Mouse (Mus musculus): Measurements from ENCODE around the gene Chd3. TPM values are rescaled to one million over a fixed set of nuclear protein-coding genes. Genes with fewer than 3 reads are reported as not detected.

The Chd3 gene
- 56.7 and 59.4 TPM in 2 replicates for polyA plus RNA-seq (2015; fragmentation: Nextera tagmentation; extraction: Ambion mirVana)

- no peak for ATAC-seq (ENCODE audit: borderline replicate concordance, extremely low read depth, low FRiP score, low TSS enrichment)
- 1% methylated on average over 11 of the region's 34 CpGs for WGBS
- no peaks in the 10 kb centered on the region for H3K27me3 ChIP-seq
Measured at GRCm38 (mm10) chr11:69369215-69369989, at the start of gene Chd3. Gene Chd3, minus strand, starts transcription at chr11:69369406.

GRCm38 (mm10) chr11:69417449-69418384 is 48.5 kb upstream of the Chd3 start:
- ATAC-seq (ENCODE audit: borderline replicate concordance, extremely low read depth, low FRiP score, low TSS enrichment) = peak; percentile 43
- no peaks in the 10 kb centered on the region for H3K36me3 ChIP-seq
- H3K9me3 ChIP-seq = no peaks in the 10 kb centered on the region
- peak overlapping the region; percentile 46 for H3K9ac ChIP-seq
- peak overlapping the region; percentile 91 for H3K4me2 ChIP-seq
- H3K27ac ChIP-seq = peak overlapping the region; percentile 96
- peaks cover 20% of the 10 kb centered on the region for H3K27me3 ChIP-seq
- WGBS = under 1% methylated on average over 39 of the region's 39 CpGs
- H3K4me3 ChIP-seq = peak overlapping the region; percentile 62
- peaks cover 62% of the 10 kb centered on the region for H3K4me1 ChIP-seq

More at GRCm38 (mm10) chr11:69369215-69369989, at the start of gene Chd3:
- peaks cover 57% of the 10 kb centered on the region for H3K4me1 ChIP-seq
- H3K27ac ChIP-seq = peak within 1 kb of the TSS; percentile 100
- H3K4me2 ChIP-seq = peak within 1 kb of the TSS; percentile 83
- H3K36me3 ChIP-seq = peaks cover 15% of the 10 kb centered on the region; the same call in 1 of the 2 replicates
- peak within 1 kb of the TSS; percentile 87 for H3K4me3 ChIP-seq
- no peaks in the 10 kb centered on the region for H3K9me3 ChIP-seq
- H3K9ac ChIP-seq = peak within 1 kb of the TSS; percentile 99

GRCm38 (mm10) chr11:69416921-69417448 is 47.8 kb upstream of the Chd3 start:
- Histone ChIP-seq H3K9ac (peak overlapping the region; percentile 46), H3K4me3 (peak overlapping the region; percentile 62), H3K4me1 (peaks cover 69% of the 10 kb centered on the region), H3K9me3 (no peaks in the 10 kb centered on the region), H3K27me3 (peaks cover 13% of the 10 kb centered on the region), H3K27ac (peak overlapping the region; percentile 96), H3K36me3 (no peaks in the 10 kb centered on the region), H3K4me2 (peak overlapping the region; percentile 91)
- no peak for ATAC-seq (ENCODE audit: borderline replicate concordance, extremely low read depth, low FRiP score, low TSS enrichment)
- WGBS = 10% methylated on average over 8 of the region's 8 CpGs

- ATAC-seq (ENCODE audit: borderline replicate concordance, extremely low read depth, low FRiP score, low TSS enrichment) = no peak
- 1% methylated on average over 4 of the region's 4 CpGs for WGBS
- H3K9me3 ChIP-seq = no peaks in the 10 kb centered on the region
- peaks cover 70% of the 10 kb centered on the region for H3K4me1 ChIP-seq
- H3K4me3 ChIP-seq = peak overlapping the region; percentile 62
- peak overlapping the region; percentile 96 for H3K27ac ChIP-seq
- H3K4me2 ChIP-seq = peak overlapping the region; percentile 91
- peaks cover 8% of the 10 kb centered on the region for H3K27me3 ChIP-seq
- H3K36me3 ChIP-seq = no peaks in the 10 kb centered on the region
- H3K9ac ChIP-seq = no peak overlapping the region
Measured at GRCm38 (mm10) chr11:69416509-69416908, 47.3 kb upstream of the Chd3 start.

GRCm38 (mm10) chr11:69415668-69416451 is 46.7 kb upstream of the Chd3 start:
- Histone ChIP-seq H3K4me1 (peaks cover 63% of the 10 kb centered on the region), H3K27ac (peak overlapping the region; percentile 96), H3K4me3 (peak overlapping the region; percentile 62), H3K36me3 (no peaks in the 10 kb centered on the region), H3K9ac (peak overlapping the region; percentile 81), H3K27me3 (peaks cover 1% of the 10 kb centered on the region; the same call in 1 of the 2 replicates), H3K9me3 (no peaks in the 10 kb centered on the region), H3K4me2 (peak overlapping the region; percentile 91)
- no peak for ATAC-seq (ENCODE audit: borderline replicate concordance, extremely low read depth, low FRiP score, low TSS enrichment)
- WGBS = under 1% methylated on average over 16 of the region's 25 CpGs

GRCm38 (mm10) chr11:69415327-69415667 is 46.1 kb upstream of the Chd3 start:
- Histone ChIP-seq H3K27ac (peak overlapping the region; percentile 96), H3K9me3 (no peaks in the 10 kb centered on the region), H3K4me1 (peaks cover 57% of the 10 kb centered on the region), H3K4me3 (peak overlapping the region; percentile 62), H3K9ac (peak overlapping the region; percentile 81), H3K36me3 (no peaks in the 10 kb centered on the region), H3K4me2 (peak overlapping the region; percentile 72), H3K27me3 (no peaks in the 10 kb centered on the region)
- 0 out of 2 replicates have a peak, but pooled peaks have one; percentile 0 for ATAC-seq (ENCODE audit: borderline replicate concordance, extremely low read depth, low FRiP score, low TSS enrichment)
- 2% methylated on average over 3 of the region's 3 CpGs for WGBS

GRCm38 (mm10) chr11:69414421-69415326 is 45.5 kb upstream of the Chd3 start:
- Histone ChIP-seq H3K4me1 (peaks cover 53% of the 10 kb centered on the region), H3K27me3 (no peaks in the 10 kb centered on the region), H3K9ac (peak overlapping the region; percentile 81), H3K4me2 (peak overlapping the region; percentile 72), H3K9me3 (no peaks in the 10 kb centered on the region), H3K36me3 (no peaks in the 10 kb centered on the region), H3K4me3 (peak overlapping the region; percentile 62), H3K27ac (peak overlapping the region; percentile 96)
- no peak for ATAC-seq (ENCODE audit: borderline replicate concordance, extremely low read depth, low FRiP score, low TSS enrichment)
- whole genome bisulfite sequencing = 25% methylated on average over 4 of the region's 4 CpGs

- WGBS = 32% methylated on average over 12 of the region's 12 CpGs
- Histone ChIP-seq H3K9me3 (no peaks in the 10 kb centered on the region), H3K9ac (peak within 1 kb of the TSS; percentile 10; the same call in 1 of the 2 replicates), H3K27me3 (no peaks in the 10 kb centered on the region), H3K36me3 (no peaks in the 10 kb centered on the region), H3K4me1 (peaks cover 51% of the 10 kb centered on the region), H3K4me3 (peak within 1 kb of the TSS; percentile 62), H3K27ac (peak within 1 kb of the TSS; percentile 96), H3K4me2 (peak within 1 kb of the TSS; percentile 99)
- ATAC-seq (ENCODE audit: borderline replicate concordance, extremely low read depth, low FRiP score, low TSS enrichment) = no peak
Measured at GRCm38 (mm10) chr11:69413221-69414181, 44.3 kb upstream of the Chd3 start, which contains the start of gene Kdm6b. Gene Kdm6b, minus strand, starts transcription at chr11:69413675.

GRCm38 (mm10) chr11:69412548-69412947 is 43.3 kb upstream of the Chd3 start:
- peaks cover 5% of the 10 kb centered on the region for H3K36me3 ChIP-seq
- H3K4me2 ChIP-seq = peak overlapping the region; percentile 99
- H3K27ac ChIP-seq = peak overlapping the region; percentile 25
- ATAC-seq (ENCODE audit: borderline replicate concordance, extremely low read depth, low FRiP score, low TSS enrichment) = no peak
- no peaks in the 10 kb centered on the region for H3K27me3 ChIP-seq
- WGBS = 55% methylated on average over 7 of the region's 7 CpGs
- H3K9ac ChIP-seq = no peak overlapping the region
- peak overlapping the region; percentile 6; the same call in 1 of the 2 replicates for H3K4me3 ChIP-seq
- H3K4me1 ChIP-seq = peaks cover 60% of the 10 kb centered on the region
- no peaks in the 10 kb centered on the region for H3K9me3 ChIP-seq

All from lung, embryonic 15.5 days (tissue).